Mouse (Mus musculus) left cerebral cortex, postnatal 36 days (tissue): ENCODE results near the gene Slc6a6. TPM values are rescaled to one million over a fixed set of nuclear protein-coding genes. Genes with fewer than 3 reads are reported as not detected.

ENCODE experiments used
- DNase-seq, 2 experiments: peaks; one replicate each; pipeline ENCODE4 v3.0.0; 2021 to 2022; ENCODE audit warnings: low spot score in 2 of 2, mixed read lengths in 1 of 2
- intact Hi-C: fragments of 180-260 bp; cut with DNase I; formaldehyde crosslinking; loops from one replicate; pipeline ENCODE4 v1.15.1; 2025
- total RNA-seq, 2 experiments: library from RNA; stranded (reverse); gene quantifications; 2 replicates each; pipeline ENCODE4 v1.2.3; 2021

The Slc6a6 gene
- total RNA-seq, 2 experiments from 2014 or later, result 120 to 170 TPM

DNA sequence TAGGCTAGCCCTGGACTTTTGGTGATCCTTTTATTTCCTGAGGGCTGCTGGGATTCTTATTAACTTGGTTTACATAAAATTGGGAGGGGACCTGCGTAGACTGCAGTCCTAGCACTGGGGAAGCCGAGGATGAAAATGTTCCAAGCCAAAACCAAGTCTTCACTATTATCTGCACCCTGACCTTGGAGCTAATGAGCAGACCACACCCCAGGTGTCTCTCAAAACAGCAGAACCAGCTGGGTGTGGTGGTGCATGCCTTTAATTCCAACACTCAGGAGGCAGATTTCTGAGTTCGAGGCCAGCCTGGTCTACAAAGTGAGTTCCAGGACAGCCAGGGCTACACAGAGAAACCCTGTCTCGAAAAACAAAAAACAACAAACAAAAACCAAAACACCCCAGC is 16.7 kb upstream of the Slc6a6 start:
- no peak for DNase-seq
- intact Hi-C loops, result no loop called here

DNA sequence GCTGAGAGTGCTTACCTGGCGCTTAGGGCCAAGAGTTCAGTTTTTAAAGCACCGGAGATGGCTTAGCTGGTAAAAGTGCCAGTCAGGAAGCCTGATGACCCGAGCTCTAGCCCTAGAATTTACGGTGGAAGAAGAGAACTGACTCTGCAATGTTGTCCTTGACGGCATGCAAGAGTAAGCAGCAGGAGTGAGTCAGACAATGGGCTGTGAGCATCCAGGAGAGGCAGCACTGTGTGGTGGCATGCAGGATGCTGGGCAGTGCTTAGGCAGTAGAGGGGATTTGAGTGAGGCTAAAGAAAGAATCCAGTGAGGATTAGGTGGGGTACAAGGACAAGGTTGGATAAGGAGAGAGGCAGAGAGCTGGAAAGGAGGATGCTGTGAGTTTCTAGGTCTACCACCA is 15.6 kb upstream of the Slc6a6 start:
- intact Hi-C loops, result no loop called here
- no peak for DNase-seq

DNA sequence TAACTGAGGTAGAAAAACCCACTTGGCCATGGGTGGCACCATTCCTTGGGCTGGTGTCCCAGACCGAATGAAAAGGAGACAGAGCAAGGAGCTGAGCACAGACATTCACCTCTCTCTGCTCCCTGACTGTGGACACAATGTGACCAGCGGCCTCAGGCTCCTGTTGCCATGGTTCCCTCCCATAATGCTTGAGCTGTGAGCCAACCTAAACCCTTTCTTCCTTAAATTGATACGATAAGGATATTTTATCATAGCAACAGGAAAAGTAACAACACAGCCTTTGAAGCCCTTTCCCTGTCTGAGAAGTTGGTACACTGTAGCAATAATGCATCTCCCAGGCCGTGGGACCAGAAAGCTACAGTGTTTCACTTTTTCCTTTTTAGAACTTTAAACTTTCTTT is 14.6 kb upstream of the Slc6a6 start:
- intact Hi-C loops, result no loop called here
- no peak for DNase-seq

DNA sequence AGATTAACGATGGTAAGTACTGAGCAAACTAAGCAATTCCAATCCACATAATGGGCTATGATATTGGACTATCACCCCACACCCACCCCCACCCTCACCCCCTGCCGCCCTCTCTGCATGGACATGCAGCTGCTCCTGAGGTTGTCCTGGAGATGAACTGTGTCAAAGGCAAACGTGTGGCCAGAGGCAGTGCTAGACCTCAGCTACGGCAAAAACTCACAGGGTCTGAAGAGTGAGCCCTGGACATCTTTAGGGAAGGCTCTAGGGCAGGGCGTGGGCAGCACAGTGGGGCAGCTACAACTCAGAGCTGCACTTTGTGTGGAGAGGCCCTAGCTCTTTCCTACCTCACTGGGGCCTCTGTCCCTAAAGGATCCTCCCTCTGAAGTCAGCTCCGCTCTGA is 13.6 kb upstream of the Slc6a6 start:
- no peak for DNase-seq
- intact Hi-C loops, result no loop called here

DNA sequence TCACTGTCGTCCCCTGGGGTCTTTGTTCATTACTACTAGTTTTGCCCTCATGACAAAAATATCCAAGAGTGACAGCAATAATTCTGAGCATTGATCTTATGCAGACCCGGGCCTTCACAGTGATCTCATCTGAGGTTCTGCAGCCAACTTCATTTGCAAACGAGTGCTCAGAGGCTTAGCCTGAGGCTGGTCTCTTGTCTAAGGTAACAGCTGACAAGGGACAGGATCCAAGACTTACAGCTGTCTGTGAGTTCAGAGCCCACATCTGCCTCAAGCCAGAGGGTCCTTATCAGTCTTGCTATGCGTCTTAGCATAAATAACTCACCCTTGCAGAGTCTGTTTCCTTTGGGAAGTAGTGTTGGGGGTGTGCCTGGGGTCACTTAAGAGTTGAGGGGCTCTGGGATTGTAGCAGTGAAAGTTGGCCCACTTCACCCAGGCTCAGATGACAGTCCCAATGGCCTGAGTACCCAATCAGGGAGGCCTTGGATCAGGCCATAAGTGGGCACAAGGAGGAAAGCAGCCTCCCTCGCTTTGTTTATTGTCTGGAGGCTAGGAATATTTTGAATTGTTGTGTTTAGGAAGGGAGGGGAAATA is 9.0 kb upstream of the Slc6a6 start:
- DNase-seq, result no peak
- intact Hi-C loops, result no loop called here

DNA sequence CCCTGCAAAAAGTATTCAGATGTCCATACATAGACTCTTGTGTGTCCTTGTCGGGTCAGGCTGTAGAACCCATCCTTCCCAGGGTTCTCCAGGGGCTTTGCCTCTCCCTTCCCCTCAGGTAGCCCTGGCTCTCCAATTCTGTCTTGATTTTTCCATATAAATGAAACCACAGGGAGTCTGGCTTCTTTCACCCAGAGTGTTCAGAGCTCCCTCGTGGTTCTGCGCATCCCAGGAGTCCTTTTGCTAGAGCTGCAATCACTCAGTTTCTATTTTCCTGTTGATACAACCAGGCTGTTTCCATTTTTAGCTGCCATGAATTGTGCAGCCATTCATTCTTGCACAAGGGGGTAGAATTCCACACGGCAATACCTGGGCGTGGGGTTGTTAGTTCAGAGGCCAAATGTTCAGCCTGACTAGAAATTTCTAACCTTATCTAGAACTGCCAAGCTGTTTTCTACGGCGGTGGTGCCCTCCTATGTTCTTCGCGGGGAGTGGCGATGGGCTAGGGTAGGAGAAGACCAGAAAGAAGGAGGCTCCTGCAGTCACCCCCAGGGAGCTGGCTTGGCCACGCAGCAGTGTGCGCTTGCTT is 5.3 kb upstream of the Slc6a6 start:
- no peak for DNase-seq
- intact Hi-C loops, result no loop called here

DNA sequence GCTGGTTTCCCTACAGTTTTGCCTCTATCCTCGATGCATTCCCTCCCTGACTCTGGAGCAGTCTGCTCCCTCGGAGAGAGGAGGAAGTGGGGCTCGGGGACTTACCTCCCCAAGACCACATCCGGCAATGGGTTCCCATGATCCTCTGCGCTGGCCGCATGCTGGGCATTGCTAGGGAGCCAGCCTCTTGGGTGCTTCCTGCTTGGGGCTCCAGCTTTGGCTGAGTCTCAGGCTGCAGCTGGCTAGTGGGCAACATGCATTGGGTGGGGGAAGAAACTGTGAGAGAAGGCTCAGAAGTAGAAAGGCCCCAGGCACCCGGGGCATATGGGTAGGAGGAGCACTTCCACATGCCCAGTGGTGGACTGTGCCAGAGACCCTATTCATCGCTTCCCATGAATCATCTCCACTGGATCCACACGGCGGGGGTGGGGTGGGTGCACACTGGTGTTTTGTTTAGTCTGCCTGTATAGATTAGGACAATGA is 4.7 kb upstream of the Slc6a6 start:
- intact Hi-C loops, result no loop called here
- peak; percentile 49 to 52 for DNase-seq

DNA sequence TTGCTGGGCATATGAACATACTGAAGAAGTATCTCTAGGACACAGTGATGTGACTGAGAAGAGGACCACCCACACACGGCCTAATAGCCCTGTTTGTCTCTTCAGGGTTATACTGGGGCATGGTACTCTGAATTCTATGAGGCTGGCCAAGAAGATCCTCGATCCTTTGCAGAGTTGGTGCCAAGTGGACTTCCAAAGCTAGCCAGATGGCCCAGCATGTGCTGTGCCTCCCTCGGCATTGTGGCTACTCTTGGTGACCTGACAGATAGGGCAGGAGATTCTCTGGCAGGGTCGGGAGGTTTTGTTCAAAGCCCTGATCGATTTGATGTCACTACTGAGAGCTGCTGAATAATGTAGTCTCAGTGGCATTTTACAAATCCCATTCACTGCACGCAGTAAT is 4.1 kb upstream of the Slc6a6 start:
- no peak for DNase-seq
- intact Hi-C loops, result no loop called here

DNA sequence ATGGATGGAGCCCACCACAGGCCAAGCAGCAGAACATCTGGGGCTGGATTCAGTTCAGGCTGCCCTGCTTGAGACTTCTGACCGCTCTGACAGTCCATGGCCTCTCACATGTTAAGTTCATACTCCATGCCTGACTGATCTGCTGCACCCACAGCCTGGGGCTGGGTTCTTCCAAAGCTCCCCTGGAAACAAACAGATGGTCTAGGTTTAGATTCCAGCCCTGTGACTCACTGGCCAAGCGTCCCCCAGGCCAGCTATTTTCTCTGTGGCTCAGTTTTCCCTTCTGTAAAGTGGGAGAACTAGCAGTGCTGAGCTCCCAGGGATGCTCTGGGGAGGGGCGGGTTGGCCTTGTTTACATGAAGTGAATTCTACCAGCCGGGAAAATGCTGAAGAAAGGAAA is 2.0 kb upstream of the Slc6a6 start:
- no peak for DNase-seq
- intact Hi-C loops, result no loop called here

DNA sequence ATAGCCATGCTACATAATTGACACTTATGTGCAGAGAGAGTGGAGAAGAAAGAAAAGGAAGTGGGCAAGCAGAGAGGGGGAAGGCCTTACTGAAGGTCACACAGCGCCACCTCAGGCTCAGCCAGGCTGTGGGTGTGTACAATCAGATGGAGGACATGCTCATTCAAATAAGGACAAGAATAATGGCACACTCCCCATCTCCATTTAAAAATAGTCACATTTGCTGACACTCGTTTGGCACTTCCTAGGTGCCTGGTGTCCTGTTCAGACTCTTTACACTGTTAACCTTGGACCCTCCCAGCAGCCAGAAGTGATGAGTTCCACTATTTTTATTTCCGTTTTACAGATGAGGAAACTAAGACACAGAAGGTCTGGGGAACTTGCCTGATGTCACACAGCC is 732 bp upstream of the Slc6a6 start:
- intact Hi-C loops, result no loop called here
- DNase-seq, result no peak

DNA sequence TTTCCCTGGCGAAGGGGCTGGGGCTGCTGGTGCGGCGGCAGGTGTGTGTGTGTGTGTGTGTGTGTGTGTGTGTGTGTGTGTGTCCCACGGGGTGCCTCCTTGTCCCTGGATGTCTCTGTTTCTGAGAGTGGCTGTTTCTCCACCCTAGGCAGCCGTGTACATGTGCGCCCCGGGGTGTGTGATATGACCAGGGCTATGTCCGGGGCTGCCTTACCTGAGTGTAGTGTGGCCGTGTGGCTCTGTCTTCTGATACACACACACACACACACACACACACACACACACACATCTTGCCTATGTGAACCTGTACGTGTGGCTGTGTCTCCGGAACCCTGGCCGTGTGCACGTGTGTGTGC is 599 bp downstream of the Slc6a6 start:
- intact Hi-C loops, result loop anchor here (2.0 kb wide), 1 partner anchor 108 kb away; no protein-coding TSS in a partner anchor
- peak in 1 of 2 experiments; percentile 40 for DNase-seq

DNA sequence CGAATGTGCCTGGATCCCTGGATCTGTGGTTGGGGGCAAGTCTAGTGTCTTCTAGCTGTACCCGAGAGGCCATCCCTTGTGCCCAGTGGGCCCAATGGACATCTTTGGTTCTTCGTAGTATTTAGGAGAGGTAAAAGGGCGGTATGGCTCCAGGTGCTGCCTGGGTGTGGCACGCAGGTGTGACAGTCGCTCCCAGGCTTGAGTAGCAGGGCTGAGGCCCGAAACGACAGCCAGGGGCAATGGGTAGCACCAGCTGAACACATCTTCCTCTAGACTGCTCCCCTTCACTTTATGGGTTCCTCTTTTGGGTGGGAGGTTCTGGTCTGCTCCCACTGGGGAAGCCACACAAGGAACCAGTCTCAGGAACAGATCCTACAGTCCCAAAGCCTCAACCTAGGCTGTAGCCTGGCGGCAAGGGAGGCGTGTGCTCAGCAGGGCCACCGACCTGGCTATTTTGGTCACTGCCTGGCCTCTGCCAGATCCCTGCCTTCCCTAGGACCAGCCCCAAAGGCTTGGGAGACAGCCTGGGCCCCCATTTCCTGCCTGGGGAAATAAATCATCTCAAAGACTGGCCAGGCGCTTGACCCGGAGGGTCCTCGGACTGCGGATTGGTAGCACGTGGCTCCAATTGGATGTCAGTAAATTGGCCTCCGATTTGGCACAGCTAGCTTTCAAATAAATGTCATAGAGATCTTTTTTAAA is 1.1 kb downstream of the Slc6a6 start:
- intact Hi-C loops, result loop anchor here (2.0 to 5.0 kb wide), 3 partner anchors 47 to 168 kb away; partner anchors contain the start of genes Lsm3 and Xpc
- DNase-seq, result peak in 1 of 2 experiments; percentile 37

DNA sequence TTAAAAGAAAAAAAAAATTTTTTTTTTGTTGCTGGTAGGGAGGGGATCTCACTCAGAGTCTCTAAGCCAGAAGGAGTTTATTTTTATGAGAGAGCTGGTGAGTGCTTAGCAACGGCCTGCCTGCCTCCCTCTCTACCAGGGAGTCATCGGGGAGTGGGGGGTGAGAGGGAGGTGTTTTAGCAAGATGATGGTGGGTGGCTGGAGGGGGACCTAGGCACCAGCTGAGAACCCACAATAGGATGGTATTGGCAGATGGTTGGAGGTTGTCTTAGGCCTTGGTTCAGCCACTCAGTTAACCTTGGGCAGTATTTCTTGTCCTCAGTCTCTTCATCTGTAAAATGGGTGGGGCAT is 1.7 kb downstream of the Slc6a6 start:
- intact Hi-C loops, result loop anchor here (2.0 to 5.0 kb wide), 3 partner anchors 47 to 168 kb away; partner anchors contain the start of genes Lsm3 and Xpc
- peak; percentile 46 to 56 for DNase-seq

DNA sequence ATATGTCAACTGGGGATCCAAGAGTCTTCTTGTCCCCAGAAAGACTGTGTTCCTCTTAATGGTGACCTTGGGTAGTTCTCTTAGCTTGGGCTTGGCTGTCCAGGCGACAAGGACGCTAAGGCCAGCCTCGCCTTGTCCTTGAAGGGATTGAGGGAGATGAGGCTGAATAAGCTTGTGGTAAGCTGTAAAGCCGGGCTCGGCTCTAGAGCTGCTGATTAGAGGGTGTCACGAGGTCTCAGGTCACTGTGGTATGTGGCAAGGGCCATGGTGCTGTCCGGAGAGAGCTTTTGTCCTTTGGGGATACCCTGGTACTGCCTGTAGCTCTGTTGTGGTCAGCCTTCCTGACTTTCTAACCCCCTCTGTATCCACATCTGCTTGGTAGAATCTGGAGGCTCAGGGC is 2.0 kb downstream of the Slc6a6 start:
- no peak for DNase-seq
- intact Hi-C loops, result loop anchor here (2.0 to 5.0 kb wide), 3 partner anchors 46 to 169 kb away; partner anchors contain the start of genes Lsm3 and Xpc

DNA sequence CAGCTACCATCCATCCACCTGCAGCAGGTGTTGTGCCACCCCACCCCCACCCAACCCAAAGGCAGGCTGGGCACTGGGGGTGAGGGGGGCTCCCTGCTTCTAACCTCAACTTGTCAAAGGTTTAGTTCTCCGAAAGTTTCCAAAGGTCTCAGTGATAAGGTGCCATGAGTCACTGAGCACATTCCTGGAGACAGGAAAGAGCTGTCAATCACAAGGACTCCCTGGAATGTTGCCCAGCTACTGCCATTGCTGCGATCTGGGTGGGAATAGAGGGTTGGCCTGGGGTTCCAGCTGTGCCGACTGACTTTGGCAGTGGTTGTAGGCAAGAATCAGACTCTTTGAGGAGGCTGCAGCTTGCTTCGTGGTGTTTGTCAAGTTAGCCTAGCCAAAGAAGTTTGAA is 2.7 kb downstream of the Slc6a6 start:
- intact Hi-C loops, result loop anchor here (5.0 kb wide), 2 partner anchors 46 to 169 kb away; partner anchors contain the start of genes Lsm3 and Xpc
- no peak for DNase-seq

DNA sequence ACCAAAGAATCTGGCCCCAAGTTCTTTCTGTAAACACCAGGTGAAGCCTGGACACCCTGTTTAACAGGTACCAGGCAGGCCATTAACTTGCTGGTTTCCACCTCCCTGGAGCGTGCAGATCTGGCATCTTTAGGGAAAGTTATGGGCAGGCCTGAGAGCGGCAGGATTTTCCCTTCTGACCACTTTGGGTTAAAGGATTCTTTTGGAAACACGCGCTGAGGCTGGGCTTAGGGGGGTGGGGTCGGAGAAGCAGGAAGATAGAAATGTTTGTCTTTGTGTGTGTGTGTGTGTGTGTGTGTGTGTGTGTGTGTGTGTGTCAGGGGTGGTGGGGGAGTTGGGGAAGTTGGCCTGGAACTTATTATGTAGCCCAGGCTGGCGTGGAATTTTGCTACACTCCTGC is 4.2 kb downstream of the Slc6a6 start:
- intact Hi-C loops, result loop anchor here (5.0 kb wide), 2 partner anchors 44 to 171 kb away; partner anchors contain the start of genes Lsm3 and Xpc
- no peak for DNase-seq

DNA sequence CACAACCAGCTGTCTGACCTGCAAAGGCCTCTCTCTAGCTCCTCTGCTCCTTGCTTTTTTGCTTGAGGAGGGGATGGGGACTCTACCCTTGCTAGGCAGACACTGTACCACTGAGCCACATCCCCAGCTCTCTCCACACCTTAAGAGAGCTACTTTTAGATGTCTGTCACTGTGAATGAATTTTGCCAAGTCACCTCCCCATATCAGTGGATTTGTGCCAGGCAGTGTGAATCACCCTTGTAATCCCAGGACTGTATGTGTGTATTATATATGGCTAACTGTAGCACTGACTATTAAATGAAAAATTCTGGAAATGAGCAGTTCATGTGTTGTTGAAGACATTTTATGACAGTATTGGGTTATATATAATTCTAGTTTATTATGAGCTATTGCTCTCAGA is 5.4 kb downstream of the Slc6a6 start:
- no peak for DNase-seq
- intact Hi-C loops, result loop anchor here (5.0 kb wide), 2 partner anchors 43 to 172 kb away; partner anchors contain the start of genes Lsm3 and Xpc

DNA sequence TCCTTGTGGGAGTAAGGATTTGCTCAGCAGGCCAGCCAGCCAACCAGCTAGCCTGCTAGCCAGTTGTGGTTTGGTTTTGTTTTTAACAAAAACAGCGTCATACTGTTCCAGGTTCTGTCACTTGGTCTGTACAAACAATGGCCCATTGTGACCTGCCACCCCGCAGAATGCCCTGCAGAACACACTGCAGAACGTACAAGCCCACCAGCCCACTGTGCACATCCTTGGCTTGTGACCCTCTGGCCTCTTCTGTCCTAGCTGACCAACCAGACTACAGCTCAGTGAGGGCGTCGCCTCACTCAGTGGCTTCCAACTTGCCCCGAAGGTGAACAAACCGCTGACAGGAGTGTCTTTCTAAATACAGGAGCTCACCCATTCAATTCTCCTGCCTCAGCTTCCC is 6.4 kb downstream of the Slc6a6 start:
- intact Hi-C loops, result no loop called here
- no peak for DNase-seq

DNA sequence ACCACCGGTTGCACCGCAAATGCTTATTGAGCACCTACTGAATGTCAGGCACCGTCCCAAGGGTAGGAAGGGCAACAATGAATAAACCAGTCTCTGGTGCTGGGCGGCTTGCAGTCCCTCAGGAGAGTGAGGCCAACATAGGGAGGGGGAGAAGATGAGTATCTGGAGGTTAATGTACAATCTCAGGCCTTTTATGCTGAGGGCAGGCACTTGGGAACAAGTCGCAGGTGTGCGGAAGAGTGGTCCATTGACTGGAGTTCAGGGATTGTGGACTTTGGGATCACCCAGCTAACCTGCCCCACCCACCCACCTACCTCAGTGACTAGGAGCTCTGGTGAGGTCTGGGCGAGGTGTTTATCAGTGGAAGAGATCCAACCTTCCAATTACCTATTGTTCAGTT is 6.8 kb downstream of the Slc6a6 start:
- intact Hi-C loops, result no loop called here
- DNase-seq, result no peak

DNA sequence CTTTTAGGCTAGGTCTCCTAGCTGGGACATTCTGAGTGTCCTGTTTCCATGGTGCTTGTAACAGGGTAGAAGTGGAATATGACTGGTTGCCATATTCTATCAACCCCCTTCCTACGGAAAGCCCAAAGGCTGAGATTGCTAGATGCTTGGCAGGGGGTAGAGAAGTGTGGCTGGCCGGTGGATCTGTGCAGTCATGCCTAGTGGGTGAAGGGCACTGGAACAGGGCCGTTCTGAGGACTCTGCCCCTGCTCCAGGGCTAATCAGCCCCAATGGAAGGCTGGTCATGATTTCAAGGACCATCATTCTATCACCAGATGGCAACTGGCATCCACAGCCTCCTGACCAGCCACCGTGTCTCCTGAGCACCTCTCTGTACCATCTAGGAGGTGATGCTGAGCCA is 7.7 kb downstream of the Slc6a6 start:
- DNase-seq, result no peak
- intact Hi-C loops, result no loop called here
